Mouse (Mus musculus) adipocyte (in vitro differentiated cells): ENCODE results near the gene 4930595D18Rik.

ENCODE experiments used
- DNase-seq: peaks from one replicate; pipeline ENCODE4 v3.0.0-alpha.2; 2016; ENCODE audit warnings: low spot score

The 4930595D18Rik gene

DNA sequence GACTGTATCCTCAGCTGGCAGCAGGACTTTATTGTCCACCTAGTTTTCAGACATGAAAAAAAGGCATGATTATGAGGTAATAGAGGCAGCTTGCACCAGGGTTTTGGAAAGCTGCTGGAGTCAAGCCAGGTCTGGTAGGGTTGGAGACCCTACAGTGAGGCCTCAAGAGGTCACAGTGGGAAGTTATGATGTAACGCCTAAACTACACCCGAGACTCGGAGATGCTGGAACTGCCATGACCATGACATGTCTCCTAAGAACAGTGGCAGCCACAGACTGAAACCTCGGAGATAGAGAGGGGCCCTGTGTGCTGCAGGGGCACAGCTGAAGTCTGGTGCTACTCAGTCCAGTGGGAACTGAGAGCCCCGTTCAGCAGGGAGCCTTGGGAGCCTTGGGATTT is at the start of gene 4930595D18Rik:
Gene 4930595D18Rik (minus strand): TSS at position 16 of the 400 bp plus-strand sequence.
- no peak for DNase-seq

DNA sequence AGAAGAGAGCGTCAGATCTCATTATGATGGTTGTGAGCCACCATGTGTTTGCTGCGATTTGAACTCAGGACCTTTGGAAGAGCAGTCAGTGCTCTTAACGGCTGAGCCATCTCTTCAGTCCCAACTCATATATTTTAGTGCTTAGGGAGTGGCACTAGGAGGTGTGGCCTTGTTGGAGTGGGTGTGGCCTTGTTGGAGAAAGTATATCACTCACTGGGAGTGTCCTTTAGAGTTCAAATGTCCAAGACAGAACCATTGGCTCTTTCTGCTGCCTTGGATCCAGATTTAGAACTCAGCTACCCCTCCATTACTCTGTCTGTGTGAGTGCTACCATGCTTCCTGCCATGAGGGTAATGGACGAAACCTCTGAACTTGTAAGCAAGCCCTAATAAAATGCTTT is 49.5 kb upstream of the 4930595D18Rik start:
- DNase-seq = no peak

DNA sequence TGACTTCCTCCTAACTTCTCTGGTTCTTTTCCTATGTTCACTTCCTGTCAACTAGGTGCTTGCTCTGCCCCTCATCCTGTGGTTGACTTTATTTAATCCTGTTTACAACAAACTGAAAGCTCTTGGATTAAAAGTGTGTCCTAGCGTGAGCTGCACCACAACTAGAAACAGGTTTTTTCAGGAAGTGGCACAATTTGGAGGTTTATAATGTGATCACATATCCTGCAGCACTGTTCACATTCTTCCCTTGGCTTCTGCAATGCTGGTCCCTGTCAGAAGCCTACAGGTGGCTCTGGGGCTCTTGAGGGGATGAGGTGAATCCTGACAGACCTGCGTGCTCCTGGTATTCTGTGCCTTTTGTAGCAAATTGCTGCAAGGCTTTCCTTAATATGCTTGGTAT is 46.5 kb upstream of the 4930595D18Rik start:
- no peak for DNase-seq

DNA sequence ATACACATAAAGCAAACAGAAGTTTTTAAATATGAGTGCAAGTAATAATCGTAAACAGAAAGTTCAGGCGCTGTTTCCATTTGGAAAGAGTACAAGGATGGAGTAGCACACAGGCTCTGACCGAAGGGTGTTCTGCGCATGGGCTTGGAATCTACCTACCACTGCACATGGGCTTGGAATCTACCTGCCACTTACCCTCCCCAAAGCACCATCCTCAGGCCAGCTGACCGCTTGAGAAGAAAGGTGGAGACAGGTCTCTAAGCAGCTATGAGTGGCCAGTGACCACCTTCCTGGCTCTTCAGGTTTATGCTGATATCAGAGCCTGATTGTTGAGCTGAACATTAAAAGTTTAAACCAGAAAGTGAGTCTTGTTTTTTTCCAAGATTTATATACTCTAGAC is 44.2 kb upstream of the 4930595D18Rik start:
- DNase-seq = no peak

DNA sequence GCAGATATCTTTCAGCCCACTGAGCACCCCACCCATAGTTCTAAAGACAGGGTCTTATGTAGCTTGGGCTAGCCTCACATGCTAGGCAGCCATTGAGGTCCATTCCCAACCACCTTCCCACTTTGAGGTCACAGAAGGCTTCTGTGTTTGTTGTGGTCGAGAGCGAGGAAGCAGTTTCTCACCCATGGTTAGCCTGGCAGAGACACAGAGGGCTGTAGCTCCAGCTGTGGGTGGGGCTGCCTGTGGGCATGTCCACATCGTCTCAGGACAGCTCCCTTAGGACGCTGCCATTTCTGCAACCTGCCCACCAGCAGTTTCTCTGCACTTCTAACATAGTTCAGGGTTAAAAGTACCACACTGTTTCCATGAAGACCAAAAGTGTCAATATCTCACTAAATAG is 43.1 kb upstream of the 4930595D18Rik start:
- DNase-seq = no peak

DNA sequence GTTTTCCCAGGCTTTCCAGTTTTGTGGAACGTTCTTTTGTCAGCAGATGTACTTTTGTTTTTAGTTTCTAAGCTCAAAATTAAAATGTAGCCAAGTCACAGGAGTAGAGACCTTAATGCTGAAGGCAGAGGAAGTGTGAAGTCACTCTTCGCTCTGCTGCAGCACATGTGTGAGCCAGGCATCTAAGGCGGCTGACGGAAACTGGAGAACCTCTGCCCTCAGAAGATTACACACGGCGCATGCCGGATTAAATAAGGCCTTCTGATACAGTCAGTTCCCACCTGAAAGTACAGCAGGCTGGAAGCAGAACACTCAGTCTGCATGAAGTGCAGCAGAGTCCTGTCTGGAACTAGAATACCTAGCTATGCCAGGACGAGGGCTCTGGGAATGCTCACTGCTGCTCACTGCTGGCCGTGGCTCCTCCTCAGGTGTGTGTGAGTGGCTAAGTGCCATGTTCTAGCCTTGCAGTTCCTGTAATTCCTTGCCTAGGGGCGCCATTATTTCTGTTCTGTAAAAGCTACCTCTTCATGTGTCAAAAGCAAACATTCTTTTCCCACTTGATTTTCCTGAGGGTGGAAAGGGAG is 41.0 kb upstream of the 4930595D18Rik start:
- DNase-seq = no peak

DNA sequence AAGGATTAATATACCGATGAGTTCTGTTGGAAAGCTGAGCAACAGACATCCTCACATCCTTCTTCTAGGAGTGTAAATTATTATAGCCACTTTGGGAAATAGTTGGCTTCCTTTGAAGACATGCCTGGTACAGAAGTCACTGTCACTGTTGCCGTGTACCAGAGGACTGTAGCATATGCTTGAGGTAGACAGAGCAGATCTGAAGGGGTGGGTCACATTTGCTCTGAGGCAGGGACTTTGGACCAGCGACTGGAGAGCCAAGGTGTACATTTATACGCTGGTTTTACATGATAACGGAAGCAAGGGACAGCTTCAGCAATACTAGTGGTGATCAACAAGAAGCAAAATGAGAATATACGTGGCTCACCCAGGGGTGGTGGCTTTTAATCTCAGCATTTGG is 34.6 kb upstream of the 4930595D18Rik start:
- DNase-seq = no peak

DNA sequence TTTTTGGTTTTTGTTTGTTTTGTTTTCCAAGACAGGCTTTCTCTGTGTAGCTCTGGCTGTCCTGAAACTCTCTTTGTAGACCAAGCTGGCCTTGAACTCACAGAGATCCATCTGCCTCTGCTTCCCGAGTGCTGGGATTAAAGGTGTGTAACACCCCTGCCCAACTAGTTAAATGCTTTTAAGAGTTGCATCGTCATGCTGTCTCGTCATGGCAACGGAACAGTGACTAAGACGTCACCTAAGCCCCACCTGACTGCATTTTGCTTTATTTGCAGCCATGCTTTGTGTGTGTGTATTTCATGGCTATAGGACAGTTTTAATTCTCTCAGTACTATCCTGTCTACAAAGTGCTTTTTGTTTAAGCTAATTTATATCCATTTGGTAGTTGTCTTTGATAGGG is 27.4 kb upstream of the 4930595D18Rik start:
- no peak for DNase-seq

DNA sequence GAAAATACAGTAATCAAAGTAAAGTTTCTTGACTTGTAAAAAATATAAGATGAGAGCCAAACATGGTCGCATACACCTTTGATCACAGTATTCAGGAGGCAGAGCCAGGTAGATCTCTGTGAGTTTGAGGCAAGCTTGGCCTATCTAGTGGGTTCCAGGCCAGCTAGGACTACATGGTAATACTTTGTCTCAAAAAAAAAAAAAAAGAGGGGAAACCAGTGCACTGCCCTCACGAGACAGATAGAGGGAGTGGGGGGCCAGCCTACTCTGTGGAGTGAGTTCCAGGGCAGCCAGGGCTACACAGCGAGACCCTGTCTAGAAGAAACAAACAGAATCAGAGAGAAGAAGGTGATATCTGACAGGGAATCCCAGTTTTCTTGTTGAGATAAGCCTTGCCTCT is 23.4 kb upstream of the 4930595D18Rik start:
- no peak for DNase-seq

DNA sequence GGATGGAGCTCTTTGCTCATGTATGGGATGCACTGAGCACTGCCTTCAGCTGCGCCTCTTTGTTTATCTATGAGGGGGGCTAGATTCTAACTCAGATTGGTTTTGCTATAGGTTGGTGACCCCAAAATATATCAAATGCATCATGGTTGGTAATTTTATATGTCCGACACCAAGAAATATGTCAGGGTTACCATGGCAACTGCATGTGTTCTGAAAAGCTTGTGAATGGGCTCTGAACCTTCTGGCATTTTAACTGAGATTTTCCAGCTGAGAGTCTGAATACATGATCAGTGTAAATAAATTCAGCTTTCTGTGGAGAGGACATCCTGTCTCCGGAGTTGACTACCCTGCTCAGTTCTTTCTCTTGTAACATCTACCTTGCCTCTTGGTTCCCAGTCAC is 19.7 kb upstream of the 4930595D18Rik start:
- DNase-seq = no peak

DNA sequence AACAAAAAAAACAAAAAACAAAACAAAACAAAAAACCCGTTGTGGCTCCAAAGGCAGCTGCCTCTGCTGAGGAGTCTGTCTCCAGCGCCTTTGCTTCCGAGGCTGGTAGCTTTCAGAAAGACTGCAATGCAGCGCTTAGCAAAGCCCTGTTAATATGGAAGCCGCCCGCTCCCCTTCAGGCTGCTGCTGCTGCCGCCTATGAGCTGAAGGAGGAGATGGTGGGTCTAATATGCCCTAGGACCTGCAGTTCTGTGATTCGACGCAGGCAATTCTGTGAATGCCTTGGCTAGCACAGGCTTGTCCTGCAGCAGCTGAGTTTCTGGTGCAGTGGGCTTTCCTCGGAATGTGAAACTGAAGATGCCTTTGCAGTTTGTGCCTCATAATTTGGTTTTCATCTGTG is 18.8 kb upstream of the 4930595D18Rik start:
- DNase-seq = no peak

DNA sequence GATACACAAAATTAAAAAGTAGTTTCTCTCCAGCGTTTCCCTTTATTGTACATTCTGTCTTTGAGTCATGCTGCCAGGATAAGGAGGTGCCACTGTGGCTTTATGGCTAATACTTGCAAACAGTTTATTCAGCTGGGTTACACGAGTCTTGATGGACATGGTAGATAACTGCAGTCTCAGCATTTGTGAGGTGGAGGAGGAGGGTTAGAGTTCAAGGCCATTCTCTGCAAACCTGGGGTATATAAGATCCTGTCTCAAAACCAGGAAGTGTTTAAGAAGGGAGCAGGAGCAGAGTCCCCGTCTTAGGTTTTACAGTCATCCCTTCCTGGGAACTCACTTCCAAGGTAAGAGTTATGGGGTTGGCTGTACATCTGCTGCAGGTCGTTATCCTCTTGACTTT is 12.3 kb upstream of the 4930595D18Rik start:
- no peak for DNase-seq

DNA sequence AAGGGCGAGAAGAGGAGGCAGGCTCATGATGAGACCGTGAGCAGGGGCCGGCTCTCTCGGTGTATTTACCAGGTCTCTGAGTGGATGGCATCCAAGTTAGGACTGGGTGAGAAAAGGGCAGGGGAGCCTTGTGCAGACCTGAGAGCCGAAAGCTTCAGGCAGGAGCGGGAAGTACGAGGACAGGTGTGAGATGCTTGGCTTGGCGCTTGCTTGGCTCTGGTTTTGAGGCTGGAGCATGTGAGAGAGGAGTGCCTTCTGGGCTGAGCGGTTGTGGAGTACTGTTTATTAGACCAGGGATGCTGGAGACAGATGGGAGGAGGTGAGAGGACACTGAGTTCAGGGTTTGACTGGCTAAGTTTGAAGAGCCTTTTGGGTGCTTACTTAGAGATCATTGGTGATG is 9.0 kb upstream of the 4930595D18Rik start:
- DNase-seq = no peak

DNA sequence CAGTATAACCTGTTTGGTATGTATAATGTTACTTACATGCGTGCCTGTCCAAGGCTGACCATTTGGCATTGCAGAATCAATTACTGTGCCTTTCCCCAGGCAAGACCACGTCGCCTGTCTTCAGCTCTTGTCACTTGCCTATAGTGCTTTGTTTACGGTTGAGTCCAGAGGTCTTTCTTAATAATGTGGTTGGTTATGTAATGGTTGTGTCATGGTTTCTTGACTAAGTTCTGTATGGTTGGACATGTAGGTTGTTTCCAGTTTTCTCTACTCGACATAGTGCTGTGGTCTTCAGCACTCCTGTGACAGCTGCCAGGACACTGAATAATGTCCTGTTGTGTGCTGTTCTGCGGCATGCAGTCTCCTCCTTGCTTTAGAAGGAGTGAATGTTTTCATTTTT is 8.5 kb upstream of the 4930595D18Rik start:
- no peak for DNase-seq

DNA sequence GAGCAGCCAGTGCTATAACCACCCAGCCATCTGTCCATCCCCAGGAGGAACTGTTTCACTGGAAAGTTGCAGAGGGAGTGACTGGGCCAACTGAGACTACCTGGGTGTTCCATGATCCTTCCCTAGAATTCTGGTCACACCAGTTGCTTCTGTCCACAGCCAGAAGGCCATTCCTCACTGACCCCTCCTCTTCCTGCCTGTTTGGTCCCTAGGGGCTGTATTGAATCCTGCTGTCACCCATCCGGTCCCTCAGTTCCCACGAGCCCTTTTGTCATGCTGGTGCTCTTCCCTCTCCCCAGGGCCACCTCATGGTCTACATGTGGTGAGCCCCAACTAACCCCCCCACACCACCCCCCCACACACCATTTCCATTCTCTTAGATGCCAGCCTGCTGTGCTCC is 6.6 kb upstream of the 4930595D18Rik start:
- DNase-seq = no peak

DNA sequence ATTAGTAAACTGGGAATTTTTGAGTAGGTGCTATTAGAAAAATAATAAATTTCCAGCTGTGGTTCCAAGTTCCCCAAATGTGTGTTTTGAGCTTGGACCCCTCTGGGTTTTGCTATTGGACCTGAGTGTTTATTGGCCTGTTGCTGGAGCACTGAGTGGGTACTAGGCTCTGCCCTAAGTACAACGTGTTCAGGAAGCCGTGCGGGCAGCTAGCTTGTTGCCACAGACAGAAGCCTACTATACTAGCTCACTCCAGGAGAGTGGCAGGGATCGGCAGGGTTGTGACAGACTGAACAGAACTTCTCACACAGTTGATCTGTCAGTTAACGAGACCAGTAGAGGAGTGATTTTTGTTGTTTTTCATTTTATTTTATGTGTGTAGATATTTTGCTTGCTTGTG is 6.1 kb upstream of the 4930595D18Rik start:
- DNase-seq = no peak

DNA sequence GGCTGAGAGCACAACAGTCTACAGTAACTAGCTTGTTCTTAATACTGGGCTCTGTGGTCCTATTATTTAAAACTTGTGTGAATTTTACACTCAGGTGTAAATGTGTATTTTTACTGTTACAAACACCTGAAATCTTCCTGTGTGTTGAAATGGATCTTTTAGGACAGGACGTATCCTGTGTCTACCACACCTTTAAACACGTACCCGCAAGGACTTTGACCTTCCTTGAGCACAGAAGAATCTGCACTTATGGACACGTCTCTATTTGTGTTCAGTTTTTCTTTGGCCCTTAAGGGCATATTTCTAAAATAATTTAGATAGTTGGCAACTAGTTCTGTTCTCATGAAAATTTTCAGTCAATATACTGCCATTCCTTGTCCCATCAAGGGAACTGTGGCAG is 4.0 kb upstream of the 4930595D18Rik start:
- no peak for DNase-seq

DNA sequence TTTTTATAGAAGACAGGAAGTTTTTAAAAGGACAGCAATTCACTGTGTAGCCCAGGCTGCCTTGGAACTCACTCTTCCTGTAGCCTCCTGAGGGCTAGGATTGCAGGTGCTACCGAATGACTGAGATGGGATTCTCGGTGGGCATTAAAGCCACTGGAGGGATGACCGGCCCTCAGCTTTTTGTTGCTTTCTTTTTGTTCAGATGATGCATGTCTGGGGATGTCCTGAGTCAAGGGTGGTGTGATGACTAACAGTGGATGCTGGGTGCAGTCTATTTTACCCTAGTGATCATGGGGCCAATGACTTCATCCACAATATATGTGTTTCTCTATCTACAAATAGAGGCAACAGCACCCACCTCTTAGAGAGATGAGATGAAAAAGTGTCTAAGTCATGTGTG is 2.7 kb upstream of the 4930595D18Rik start:
- DNase-seq = no peak

DNA sequence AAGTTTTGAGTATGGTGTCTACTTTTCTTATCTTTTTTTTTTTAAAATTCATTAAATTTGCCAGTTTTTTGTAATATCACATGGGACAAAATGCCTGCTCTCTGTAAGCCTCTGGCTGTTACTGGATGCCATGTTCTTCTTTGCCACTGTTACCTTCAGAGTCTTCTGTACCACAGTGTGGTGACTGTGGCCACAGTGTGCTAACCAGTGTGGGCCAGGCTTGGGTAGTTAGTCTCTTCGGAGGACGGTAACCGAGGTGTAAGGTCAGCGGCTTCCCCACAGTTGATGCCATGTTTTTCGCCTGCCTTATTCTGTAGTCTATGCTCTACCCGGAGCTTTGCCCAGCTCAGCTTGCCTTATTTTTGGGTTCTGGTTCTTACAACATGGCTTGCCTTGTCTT is 1.9 kb downstream of the 4930595D18Rik start:
- no peak for DNase-seq

DNA sequence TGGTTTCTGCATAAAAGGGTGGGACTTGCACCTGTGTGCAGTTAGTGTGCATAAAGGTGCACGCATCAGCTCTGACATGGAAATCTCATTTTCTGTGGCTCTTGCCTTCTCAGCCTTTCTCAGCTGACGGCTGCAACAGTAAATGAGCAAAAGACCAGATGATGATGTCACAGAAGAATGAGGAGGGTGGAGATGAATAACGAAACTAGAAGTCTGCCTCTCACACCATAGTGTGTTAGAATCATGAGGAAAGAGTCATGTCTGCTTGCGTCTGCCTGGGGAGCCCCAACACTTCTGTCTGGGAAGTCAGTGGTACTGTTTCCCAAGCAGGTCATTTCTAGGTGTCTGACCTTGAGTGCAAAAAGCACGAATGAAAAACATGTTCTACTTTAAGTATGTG is 2.4 kb downstream of the 4930595D18Rik start:
- no peak for DNase-seq

DNA sequence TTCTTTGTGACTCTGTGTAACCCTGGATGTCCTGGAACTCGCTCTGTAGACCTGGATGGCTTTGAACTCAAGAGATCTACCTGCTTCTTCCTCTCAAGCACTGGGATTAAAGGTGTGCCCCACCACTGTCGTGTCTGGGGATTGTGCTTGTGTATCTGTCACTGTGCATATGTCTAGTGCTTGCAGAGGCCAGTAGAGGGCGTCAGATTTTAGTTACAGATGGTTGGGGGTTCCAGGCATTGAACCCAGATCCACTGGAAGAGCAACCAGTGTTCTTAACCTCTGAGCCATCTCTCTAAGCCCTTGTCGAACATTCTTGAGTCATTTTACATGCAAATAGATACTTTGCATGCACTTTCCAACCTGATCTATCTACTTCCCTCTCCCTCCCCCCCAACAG is 5.5 kb downstream of the 4930595D18Rik start:
- no peak for DNase-seq

DNA sequence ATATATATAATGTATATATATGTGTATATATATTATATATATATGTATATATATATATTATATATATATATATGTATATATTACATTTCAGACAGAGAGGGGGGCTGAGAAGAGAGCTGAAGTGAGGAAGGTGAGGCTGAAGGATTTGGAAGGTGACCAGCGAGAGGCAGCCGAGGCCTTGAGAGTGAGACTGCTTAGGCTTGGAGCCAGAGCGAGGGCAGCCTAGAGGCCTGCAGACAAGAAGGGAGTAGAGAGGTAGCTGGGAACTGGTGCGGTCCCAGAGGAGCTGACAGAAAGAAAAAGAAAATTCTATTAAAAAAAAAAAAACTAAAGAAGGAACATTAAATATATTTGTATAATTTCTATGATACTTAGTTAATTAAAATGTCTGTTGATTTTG is 15.4 kb downstream of the 4930595D18Rik start:
- no peak for DNase-seq

DNA sequence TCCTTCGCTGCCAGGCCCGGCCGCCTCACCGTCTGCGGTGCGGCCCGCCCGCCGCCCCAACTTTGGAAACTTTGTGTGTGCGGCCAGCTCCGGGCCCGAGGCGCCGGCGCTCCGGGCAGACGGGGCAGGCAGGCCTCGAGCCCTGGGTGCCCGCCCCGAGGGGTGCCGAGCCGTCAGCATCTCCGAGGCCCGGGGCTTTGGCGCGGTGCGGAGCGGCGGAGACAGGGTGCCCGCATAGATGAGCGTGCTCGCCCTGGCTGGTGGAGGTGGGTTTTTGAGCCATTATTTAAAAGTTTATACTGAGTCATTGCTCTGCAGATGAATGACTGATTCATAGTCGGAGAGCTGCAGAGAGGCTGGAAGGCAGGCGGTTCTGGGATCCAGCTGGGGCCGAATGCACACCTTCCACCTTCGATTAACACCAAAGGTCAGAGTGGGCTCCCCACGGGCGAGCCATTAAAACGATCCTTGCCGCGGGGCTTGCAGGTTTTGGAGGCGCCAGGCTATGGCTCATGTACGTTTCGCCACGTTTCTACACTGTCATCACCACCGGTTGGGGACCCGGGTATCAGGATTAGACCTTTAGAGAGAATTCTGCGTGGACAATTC is 17.5 kb downstream of the 4930595D18Rik start:
- peak; percentile 12 for DNase-seq

DNA sequence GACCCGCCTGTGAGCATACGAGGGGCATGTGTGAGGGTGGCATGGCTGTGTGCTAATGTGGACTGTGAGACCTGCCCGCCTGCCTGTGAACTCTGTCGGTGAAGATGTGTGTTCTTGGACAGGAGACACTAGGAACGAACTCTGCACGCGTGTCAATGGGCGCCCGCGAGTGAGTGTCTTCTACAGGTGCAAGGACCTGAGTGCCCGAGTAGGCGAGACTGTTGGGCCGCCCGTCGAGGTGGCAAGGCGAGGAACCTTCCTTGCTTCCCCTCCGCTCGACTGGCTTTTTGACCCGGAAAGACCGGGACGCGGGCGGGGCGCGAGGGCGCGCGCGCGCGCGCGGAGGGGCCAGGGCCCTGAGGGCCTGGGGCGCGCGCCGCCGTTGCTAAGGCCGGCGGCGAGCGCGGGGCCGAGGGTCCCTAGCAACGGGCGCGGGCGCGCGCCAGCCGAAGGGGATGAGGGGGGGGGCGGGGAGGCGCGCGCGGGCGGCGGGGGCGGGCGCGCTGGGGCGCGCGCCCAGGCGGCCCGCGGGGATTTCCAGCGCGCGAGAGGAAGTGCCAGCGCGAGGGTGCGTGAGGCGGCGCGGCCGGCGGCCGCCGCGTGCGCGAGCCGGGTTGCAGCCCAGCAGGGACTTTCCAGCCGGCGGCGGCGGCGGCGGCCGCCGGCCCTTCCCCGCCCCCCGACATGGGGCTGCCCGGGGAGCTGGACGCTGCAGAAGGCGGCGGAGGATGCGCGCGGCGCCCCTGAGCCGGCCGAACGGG is 18.3 kb downstream of the 4930595D18Rik start, which contains the start of gene Traf3:
Gene Traf3 (plus strand): TSS at position 540 of the 761 bp plus-strand sequence.
- DNase-seq = peak; percentile 15
